Mouse (Mus musculus): ENCODE results near the gene Ube2d2b. TPM values are rescaled to one million over a fixed set of nuclear protein-coding genes. Genes with fewer than 3 reads are reported as not detected.

Gene Ube2d2b
- total and polyA plus RNA-seq, 2 experiments from 2014 or later, result 0.14 TPM; not detected in 1

GRCm38 (mm10) chr5:107793258-107793657 lies 36.6 kb upstream of the Ube2d2b start:
- Histone ChIP-seq H3K27me3 (ENCODE audit: insufficient read depth, low read length) (no peaks in the 10 kb centered on the region), H3K4me1 (ENCODE audit: insufficient read depth, low read length) (no peaks in the 10 kb centered on the region), H3K4me2 (ENCODE audit: low read depth, low read length) (no peak overlapping the region), H3K36me3 (ENCODE audit: insufficient read depth, low read length) (peaks cover 11% of the 10 kb centered on the region; the same call in 1 of the 2 replicates), H3K4me3 (ENCODE audit: low read length) (no peak overlapping the region), H3K27ac (no peak overlapping the region), H3K9me3 (ENCODE audit: low read length) (no peaks in the 10 kb centered on the region), H3K9ac (replicated peaks; ENCODE audit: low read length) (no peak overlapping the region)
- TF ChIP-seq CTCF (IDR thresholded peaks at IDR 0.05; ENCODE audit: low read depth), result no peak
- WGBS, result 27% methylated on average over 3 of the region's 3 CpGs
- ATAC-seq (no peak), DNase-seq (ENCODE audit: low spot score) (no peak)

- Histone ChIP-seq H3K27ac (no peak overlapping the region), H3K4me1 (ENCODE audit: insufficient read depth, low read length) (no peaks in the 10 kb centered on the region), H3K36me3 (ENCODE audit: insufficient read depth, low read length) (peaks cover 11% of the 10 kb centered on the region; the same call in 1 of the 2 replicates), H3K27me3 (ENCODE audit: insufficient read depth, low read length) (no peaks in the 10 kb centered on the region), H3K9me3 (ENCODE audit: low read length) (no peaks in the 10 kb centered on the region), H3K9ac (replicated peaks; ENCODE audit: low read length) (no peak overlapping the region), H3K4me2 (ENCODE audit: low read depth, low read length) (no peak overlapping the region), H3K4me3 (ENCODE audit: low read length) (no peak overlapping the region)
- WGBS, result 23% methylated on average over 2 of the region's 2 CpGs
- DNase-seq (ENCODE audit: low spot score), result peak; percentile 11
- no peak for ATAC-seq
- peak; percentile 37 for TF ChIP-seq CTCF (IDR thresholded peaks at IDR 0.05; ENCODE audit: low read depth)
Measured at GRCm38 (mm10) chr5:107793927-107794326, 36.0 kb upstream of the Ube2d2b start.

GRCm38 (mm10) chr5:107798290-107798689 lies 31.6 kb upstream of the Ube2d2b start:
- 93% methylated on average over 6 of the region's 6 CpGs for WGBS
- H3K27ac ChIP-seq, result no peak overlapping the region
- ATAC-seq (no peak), DNase-seq (ENCODE audit: low spot score) (no peak)
- no peaks in the 10 kb centered on the region for H3K4me1 ChIP-seq (ENCODE audit: insufficient read depth, low read length)
- no peak for TF ChIP-seq CTCF (IDR thresholded peaks at IDR 0.05; ENCODE audit: low read depth)
- H3K4me2 ChIP-seq (ENCODE audit: low read depth, low read length), result no peak overlapping the region
- H3K27me3 ChIP-seq (ENCODE audit: insufficient read depth, low read length), result no peaks in the 10 kb centered on the region
- H3K36me3 ChIP-seq (ENCODE audit: insufficient read depth, low read length), result peaks cover 11% of the 10 kb centered on the region; the same call in 1 of the 2 replicates
- no peak overlapping the region for H3K4me3 ChIP-seq (ENCODE audit: low read length)
- no peaks in the 10 kb centered on the region for H3K9me3 ChIP-seq (ENCODE audit: low read length)
- no peak overlapping the region for H3K9ac ChIP-seq (replicated peaks; ENCODE audit: low read length)

- WGBS, result 90% methylated on average over 2 of the region's 2 CpGs
- TF ChIP-seq CTCF (IDR thresholded peaks at IDR 0.05; ENCODE audit: low read depth), result no peak
- no peaks in the 10 kb centered on the region for H3K9me3 ChIP-seq (ENCODE audit: low read length)
- no peak for ATAC-seq
- no peak overlapping the region for H3K27ac ChIP-seq
- no peaks in the 10 kb centered on the region for H3K27me3 ChIP-seq (ENCODE audit: insufficient read depth, low read length)
- no peak for DNase-seq (ENCODE audit: low spot score)
- H3K36me3 ChIP-seq (ENCODE audit: insufficient read depth, low read length), result 0 out of 2 replicates have a peak, but pooled peaks cover 4% of the 10 kb centered on the region
- H3K4me2 ChIP-seq (ENCODE audit: low read depth, low read length), result no peak overlapping the region
- H3K9ac ChIP-seq (replicated peaks; ENCODE audit: low read length), result no peak overlapping the region
- H3K4me1 ChIP-seq (ENCODE audit: insufficient read depth, low read length), result no peaks in the 10 kb centered on the region
- H3K4me3 ChIP-seq (ENCODE audit: low read length), result no peak overlapping the region
Measured at GRCm38 (mm10) chr5:107801234-107801633, 28.7 kb upstream of the Ube2d2b start.

- no peak for DNase-seq (ENCODE audit: low spot score)
- no peak for ATAC-seq
- Histone ChIP-seq H3K4me3 (ENCODE audit: low read length) (no peak overlapping the region), H3K27me3 (ENCODE audit: insufficient read depth, low read length) (no peaks in the 10 kb centered on the region), H3K36me3 (ENCODE audit: insufficient read depth, low read length) (no peaks in the 10 kb centered on the region), H3K4me1 (ENCODE audit: insufficient read depth, low read length) (no peaks in the 10 kb centered on the region), H3K4me2 (ENCODE audit: low read depth, low read length) (no peak overlapping the region), H3K9ac (replicated peaks; ENCODE audit: low read length) (no peak overlapping the region), H3K27ac (no peak overlapping the region), H3K9me3 (ENCODE audit: low read length) (no peaks in the 10 kb centered on the region)
- TF ChIP-seq CTCF (IDR thresholded peaks at IDR 0.05; ENCODE audit: low read depth), result no peak
Measured at GRCm38 (mm10) chr5:107802621-107803020, 27.3 kb upstream of the Ube2d2b start.

GRCm38 (mm10) chr5:107807496-107807895 lies 22.4 kb upstream of the Ube2d2b start:
- H3K4me3 ChIP-seq (ENCODE audit: low read length), result no peak overlapping the region
- no peak overlapping the region for H3K4me2 ChIP-seq (ENCODE audit: low read depth, low read length)
- no peak overlapping the region for H3K9ac ChIP-seq (replicated peaks; ENCODE audit: low read length)
- H3K27ac ChIP-seq, result no peak overlapping the region
- DNase-seq (ENCODE audit: low spot score) (peak; percentile 31), ATAC-seq (no peak)
- no peaks in the 10 kb centered on the region for H3K4me1 ChIP-seq (ENCODE audit: insufficient read depth, low read length)
- 57% methylated on average over 4 of the region's 4 CpGs for WGBS
- no peaks in the 10 kb centered on the region for H3K9me3 ChIP-seq (ENCODE audit: low read length)
- H3K27me3 ChIP-seq (ENCODE audit: insufficient read depth, low read length), result no peaks in the 10 kb centered on the region
- no peaks in the 10 kb centered on the region for H3K36me3 ChIP-seq (ENCODE audit: insufficient read depth, low read length)
- no peak for TF ChIP-seq CTCF (IDR thresholded peaks at IDR 0.05; ENCODE audit: low read depth)

- Histone ChIP-seq H3K4me3 (ENCODE audit: low read length) (no peak overlapping the region), H3K27me3 (ENCODE audit: insufficient read depth, low read length) (no peaks in the 10 kb centered on the region), H3K4me2 (ENCODE audit: low read depth, low read length) (no peak overlapping the region), H3K4me1 (ENCODE audit: insufficient read depth, low read length) (no peaks in the 10 kb centered on the region), H3K9ac (replicated peaks; ENCODE audit: low read length) (no peak overlapping the region), H3K36me3 (ENCODE audit: insufficient read depth, low read length) (peaks cover 3% of the 10 kb centered on the region; the same call in 1 of the 2 replicates), H3K27ac (no peak overlapping the region), H3K9me3 (ENCODE audit: low read length) (no peaks in the 10 kb centered on the region)
- 91% methylated on average over 2 of the region's 2 CpGs for WGBS
- no peak for TF ChIP-seq CTCF (IDR thresholded peaks at IDR 0.05; ENCODE audit: low read depth)
- DNase-seq (ENCODE audit: low spot score), result no peak
- ATAC-seq, result no peak
Measured at GRCm38 (mm10) chr5:107814651-107815050, 15.2 kb upstream of the Ube2d2b start.

Measured in hindbrain, postnatal 0 days (tissue).